Mouse (Mus musculus): ENCODE data around the gene Nanos2. TPM values are rescaled to one million over a fixed set of nuclear protein-coding genes. Genes with fewer than 3 reads are reported as not detected.

The Nanos2 gene
- polyA plus RNA-seq, 1 experiment from 2014 or later: not detected

Other genes with a start within 250 kb of the Nanos2 start
- not detected in 2 replicates for gene Psg19, start 188.9 kb upstream of the Nanos2 start, polyA plus RNA-seq (2016; fragmentation: Nextera tagmentation; extraction: Ambion mirVana)
- 0.10 TPM in 1 of 2 replicates, not detected in the other for gene Psg17, start 165.8 kb upstream of the Nanos2 start, polyA plus RNA-seq (2016; fragmentation: Nextera tagmentation; extraction: Ambion mirVana)
- gene Mill2, start 147.4 kb upstream of the Nanos2 start, polyA plus RNA-seq (2016; fragmentation: Nextera tagmentation; extraction: Ambion mirVana): not detected in 2 replicates
- 0.44 and 0.60 TPM in 2 replicates for gene Pglyrp1, start 116.1 kb upstream of the Nanos2 start, polyA plus RNA-seq (2016; fragmentation: Nextera tagmentation; extraction: Ambion mirVana)
- gene Ccdc61, start 77.0 kb upstream of the Nanos2 start, polyA plus RNA-seq (2016; fragmentation: Nextera tagmentation; extraction: Ambion mirVana): 39.9 and 45.3 TPM in 2 replicates
- 0.31 and 0.33 TPM in 2 replicates for gene Nova2, start 61.5 kb upstream of the Nanos2 start, polyA plus RNA-seq (2016; fragmentation: Nextera tagmentation; extraction: Ambion mirVana)
- gene Mypop, start 3.8 kb downstream of the Nanos2 start, polyA plus RNA-seq (2016; fragmentation: Nextera tagmentation; extraction: Ambion mirVana): 6.4 and 6.5 TPM in 2 replicates
- 44.4 and 47.5 TPM in 2 replicates for gene Irf2bp1, start 16.6 kb downstream of the Nanos2 start, polyA plus RNA-seq (2016; fragmentation: Nextera tagmentation; extraction: Ambion mirVana)
- gene Foxa3, start 36.1 kb downstream of the Nanos2 start, polyA plus RNA-seq (2016; fragmentation: Nextera tagmentation; extraction: Ambion mirVana): 0.81 and 1.8 TPM in 2 replicates
- gene Sympk, start 37.0 kb downstream of the Nanos2 start, polyA plus RNA-seq (2016; fragmentation: Nextera tagmentation; extraction: Ambion mirVana): 51.9 and 56.0 TPM in 2 replicates
- not detected in 2 replicates for gene Rsph6a, start 67.3 kb downstream of the Nanos2 start, polyA plus RNA-seq (2016; fragmentation: Nextera tagmentation; extraction: Ambion mirVana)
- 17.9 and 21.6 TPM in 2 replicates for gene Dmwd, start 88.8 kb downstream of the Nanos2 start, polyA plus RNA-seq (2016; fragmentation: Nextera tagmentation; extraction: Ambion mirVana)
- gene Dmpk, start 96.4 kb downstream of the Nanos2 start, polyA plus RNA-seq (2016; fragmentation: Nextera tagmentation; extraction: Ambion mirVana): 17.7 and 18.9 TPM in 2 replicates
- gene Six5, start 107.2 kb downstream of the Nanos2 start, polyA plus RNA-seq (2016; fragmentation: Nextera tagmentation; extraction: Ambion mirVana): 11.2 and 12.5 TPM in 2 replicates
- 3.3 and 3.5 TPM in 2 replicates for gene Gm4969, start 131.0 kb downstream of the Nanos2 start, polyA plus RNA-seq (2016; fragmentation: Nextera tagmentation; extraction: Ambion mirVana)
- gene Fbxo46, start 132.5 kb downstream of the Nanos2 start, polyA plus RNA-seq (2016; fragmentation: Nextera tagmentation; extraction: Ambion mirVana): 19.3 and 19.6 TPM in 2 replicates
- gene Qpctl, start 161.9 kb downstream of the Nanos2 start, polyA plus RNA-seq (2016; fragmentation: Nextera tagmentation; extraction: Ambion mirVana): 15.9 and 17.2 TPM in 2 replicates
- 161 and 170 TPM in 2 replicates for gene Snrpd2, start 162.3 kb downstream of the Nanos2 start, polyA plus RNA-seq (2016; fragmentation: Nextera tagmentation; extraction: Ambion mirVana)
- 0.18 and 0.36 TPM in 2 replicates for gene Gipr, start 178.7 kb downstream of the Nanos2 start, polyA plus RNA-seq (2016; fragmentation: Nextera tagmentation; extraction: Ambion mirVana)
- 3.9 and 5.9 TPM in 2 replicates for gene Eml2, start 189.0 kb downstream of the Nanos2 start, polyA plus RNA-seq (2016; fragmentation: Nextera tagmentation; extraction: Ambion mirVana)
- 4.4 and 5.7 TPM in 2 replicates for gene Gpr4, start 225.1 kb downstream of the Nanos2 start, polyA plus RNA-seq (2016; fragmentation: Nextera tagmentation; extraction: Ambion mirVana)
- 38.7 and 39.5 TPM in 2 replicates for gene Opa3, start 240.9 kb downstream of the Nanos2 start, polyA plus RNA-seq (2016; fragmentation: Nextera tagmentation; extraction: Ambion mirVana)

Data from limb, embryonic 12.5 days (tissue).